Mouse (Mus musculus) midbrain, embryonic 12.5 days (tissue): ENCODE results near the gene Rsph6a. TPM values are rescaled to one million over a fixed set of nuclear protein-coding genes. Genes with fewer than 3 reads are reported as not detected.
A peak's percentile ranks its signal among the peaks of the same experiment; 100 is the strongest.

Experiments used
- ATAC-seq: fragments of 200-750 bp; cut with Nextera tagmentation; 2 replicates; pipeline ENCODE4 v1.8.0; 2017; ENCODE audit warnings: low read depth, moderate TSS enrichment, moderate library complexity; ENCODE audit not compliant: low FRiP score
- H3K27ac ChIP-seq: fragments of 300-500 bp; sonication (generic); replicated peaks from 2 replicates; pipeline ENCODE4 v1.5.1; 2016; ENCODE audit warnings: mild to moderate bottlenecking
- H3K27me3 ChIP-seq: fragments of 300-500 bp; sonication (generic); 2 replicates; pipeline ENCODE4 v1.6.1; 2016; ENCODE audit warnings: mild to moderate bottlenecking
- H3K36me3 ChIP-seq: fragments of 300-500 bp; sonication (generic); 2 replicates; pipeline ENCODE4 v1.6.1; 2016
- H3K4me1 ChIP-seq: fragments of 300-500 bp; sonication (generic); 2 replicates; pipeline ENCODE4 v1.6.1; 2016
- H3K4me2 ChIP-seq: fragments of 300-500 bp; sonication (generic); replicated peaks from 2 replicates; pipeline ENCODE4 v1.6.1; 2016; ENCODE audit warnings: mild to moderate bottlenecking, moderate library complexity
- H3K4me3 ChIP-seq: fragments of 300-500 bp; sonication (generic); 2 replicates; pipeline ENCODE4 v1.5.1; 2016; ENCODE audit warnings: mild to moderate bottlenecking
- H3K9ac ChIP-seq: fragments of 300-500 bp; sonication (generic); replicated peaks from 2 replicates; pipeline ENCODE4 v1.6.1; 2016; ENCODE audit warnings: mild to moderate bottlenecking, moderate library complexity
- H3K9me3 ChIP-seq: fragments of 300-500 bp; sonication (generic); 2 replicates; pipeline ENCODE4 v1.6.1; 2016; ENCODE audit warnings: mild to moderate bottlenecking
- WGBS: fragments of 180-500 bp; shearing (Covaris S2); methylation state at CpG from one replicate; pipeline ENCODE4 v1.1.7; 2016; 5-methylcytosine and 5-hydroxymethylcytosine counted together
- polyA plus RNA-seq: library from polyadenylated mRNA; unstranded; fragments of >200 nt; fragmentation: Nextera tagmentation; extraction: Ambion mirVana; gene quantifications from 2 replicates; pipeline ENCODE4 v1.2.1, GENCODE M21; 2016

Gene Rsph6a
- polyA plus RNA-seq, 1 experiment from 2014 or later, result not detected

GRCm38 (mm10) chr7:19095751-19096110, 41.2 kb downstream of the Rsph6a start:
- peak overlapping the region; percentile 85 for H3K9ac ChIP-seq
- peak overlapping the region; percentile 91 for H3K27ac ChIP-seq
- peaks cover 55% of the 10 kb centered on the region for H3K4me1 ChIP-seq
- ATAC-seq, result no peak
- H3K36me3 ChIP-seq, result peaks cover 16% of the 10 kb centered on the region
- peak overlapping the region; percentile 98 for H3K4me2 ChIP-seq
- H3K4me3 ChIP-seq, result peak overlapping the region; percentile 72
- no peaks in the 10 kb centered on the region for H3K9me3 ChIP-seq
- H3K27me3 ChIP-seq, result peaks cover 27% of the 10 kb centered on the region
- WGBS, result 0% methylated on average over 19 of the region's 19 CpGs

DNA sequence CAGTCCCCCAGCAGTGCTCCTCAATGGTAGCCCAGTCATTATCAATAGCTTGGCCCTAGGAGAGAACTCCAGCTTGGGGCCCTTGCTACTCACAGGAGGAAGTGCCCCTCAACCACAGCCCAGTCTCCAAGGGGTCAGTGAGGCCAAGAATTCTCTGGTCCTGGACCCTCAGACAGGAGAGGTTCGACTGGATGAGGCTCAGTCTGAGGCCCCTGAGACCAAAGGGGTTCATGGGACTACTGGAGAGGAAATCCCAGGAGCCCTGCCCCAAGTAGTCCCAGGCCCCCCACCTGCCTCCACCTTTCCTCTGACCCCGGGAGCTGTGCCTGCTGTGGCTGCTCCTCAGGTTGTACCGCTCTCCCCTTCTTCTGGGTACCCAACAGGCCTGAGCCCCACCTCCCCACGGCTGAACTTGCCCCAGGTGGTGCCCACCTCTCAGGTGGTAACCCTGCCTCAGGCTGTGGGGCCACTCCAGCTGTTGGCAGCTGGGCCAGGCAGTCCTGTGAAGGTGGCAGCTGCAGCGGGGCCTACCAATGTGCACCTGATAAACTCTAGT, 42.0 kb downstream of the Rsph6a start:
- H3K27me3 ChIP-seq, result peaks cover 19% of the 10 kb centered on the region
- H3K9me3 ChIP-seq, result no peaks in the 10 kb centered on the region
- H3K36me3 ChIP-seq, result peaks cover 9% of the 10 kb centered on the region
- H3K9ac ChIP-seq, result peak overlapping the region; percentile 85
- H3K4me2 ChIP-seq, result peak overlapping the region; percentile 98
- peaks cover 53% of the 10 kb centered on the region for H3K4me1 ChIP-seq
- no peak for ATAC-seq
- peak overlapping the region; percentile 72 for H3K4me3 ChIP-seq
- 60% methylated on average over 5 of the region's 5 CpGs for WGBS
- H3K27ac ChIP-seq, result 0 out of 2 replicates have a peak overlapping the region, but pooled peaks have one; percentile 25

DNA sequence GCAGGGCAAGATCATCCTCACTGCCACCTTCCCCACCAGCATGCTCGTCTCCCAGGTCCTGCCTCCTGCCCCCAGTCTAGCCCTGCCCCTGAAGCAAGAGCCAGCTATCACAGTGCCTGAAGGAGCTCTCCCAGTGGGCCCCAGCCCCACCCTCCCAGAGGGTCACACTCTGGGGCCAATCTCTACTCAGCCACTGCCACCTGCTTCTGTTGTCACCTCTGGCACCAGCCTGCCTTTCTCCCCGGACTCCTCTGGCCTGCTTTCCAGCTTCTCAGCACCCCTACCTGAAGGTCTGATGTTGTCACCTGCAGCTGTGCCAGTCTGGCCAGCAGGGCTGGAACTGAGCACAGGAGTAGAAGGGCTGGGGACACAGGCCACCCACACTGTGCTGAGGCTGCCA, 42.7 kb downstream of the Rsph6a start:
- Histone ChIP-seq H3K36me3 (peaks cover 5% of the 10 kb centered on the region; the same call in 1 of the 2 replicates), H3K4me1 (peaks cover 46% of the 10 kb centered on the region), H3K27ac (no peak overlapping the region), H3K27me3 (peaks cover 12% of the 10 kb centered on the region; the same call in 1 of the 2 replicates), H3K4me2 (no peak overlapping the region), H3K4me3 (no peak overlapping the region), H3K9me3 (no peaks in the 10 kb centered on the region), H3K9ac (no peak overlapping the region)
- WGBS, result 73% methylated on average over 2 of the region's 2 CpGs
- ATAC-seq, result no peak

- Histone ChIP-seq H3K4me1 (peaks cover 40% of the 10 kb centered on the region), H3K4me2 (no peak overlapping the region), H3K9me3 (no peaks in the 10 kb centered on the region), H3K9ac (no peak overlapping the region), H3K27me3 (peaks cover 12% of the 10 kb centered on the region; the same call in 1 of the 2 replicates), H3K4me3 (no peak overlapping the region), H3K27ac (no peak overlapping the region), H3K36me3 (peaks cover 5% of the 10 kb centered on the region; the same call in 1 of the 2 replicates)
- no peak for ATAC-seq
Observed at GRCm38 (mm10) chr7:19097863-19098262, 43.4 kb downstream of the Rsph6a start.

DNA sequence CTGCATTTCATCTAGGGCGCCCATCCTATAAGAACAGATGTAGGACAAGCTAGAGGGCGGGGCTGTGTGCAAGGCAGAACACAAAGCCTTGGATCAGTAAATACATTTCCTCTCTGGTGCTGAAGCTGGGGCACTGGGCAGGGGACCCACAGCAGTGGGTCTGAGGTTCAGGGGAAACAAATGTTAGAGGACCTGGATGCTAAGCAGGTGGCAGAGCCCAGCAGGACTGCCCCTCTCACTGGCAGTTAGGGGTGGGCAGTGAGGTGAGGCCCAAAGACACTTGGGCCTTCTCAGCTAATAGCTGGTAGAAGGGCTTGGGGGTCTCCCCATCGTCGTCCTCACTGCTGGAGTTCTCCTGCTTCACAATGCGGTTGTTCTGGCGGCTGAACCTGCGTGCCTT, 44.3 kb downstream of the Rsph6a start:
- H3K9ac ChIP-seq, result no peak overlapping the region
- 59% methylated on average over 7 of the region's 7 CpGs for WGBS
- no peak overlapping the region for H3K27ac ChIP-seq
- H3K4me1 ChIP-seq, result peaks cover 31% of the 10 kb centered on the region
- no peak for ATAC-seq
- no peaks in the 10 kb centered on the region for H3K9me3 ChIP-seq
- peaks cover 5% of the 10 kb centered on the region; the same call in 1 of the 2 replicates for H3K36me3 ChIP-seq
- H3K27me3 ChIP-seq, result peaks cover 12% of the 10 kb centered on the region; the same call in 1 of the 2 replicates
- no peak overlapping the region for H3K4me2 ChIP-seq
- H3K4me3 ChIP-seq, result no peak overlapping the region

- Histone ChIP-seq H3K27ac (no peak overlapping the region), H3K4me3 (no peak overlapping the region), H3K4me2 (no peak overlapping the region), H3K27me3 (0 out of 2 replicates have a peak, but pooled peaks cover 5% of the 10 kb centered on the region), H3K4me1 (peaks cover 19% of the 10 kb centered on the region), H3K9me3 (no peaks in the 10 kb centered on the region), H3K36me3 (peaks cover 5% of the 10 kb centered on the region; the same call in 1 of the 2 replicates), H3K9ac (no peak overlapping the region)
- WGBS, result 96% methylated on average over 1 of the region's 1 CpGs
- no peak for ATAC-seq
Observed at GRCm38 (mm10) chr7:19100290-19100689, 45.8 kb downstream of the Rsph6a start.

DNA sequence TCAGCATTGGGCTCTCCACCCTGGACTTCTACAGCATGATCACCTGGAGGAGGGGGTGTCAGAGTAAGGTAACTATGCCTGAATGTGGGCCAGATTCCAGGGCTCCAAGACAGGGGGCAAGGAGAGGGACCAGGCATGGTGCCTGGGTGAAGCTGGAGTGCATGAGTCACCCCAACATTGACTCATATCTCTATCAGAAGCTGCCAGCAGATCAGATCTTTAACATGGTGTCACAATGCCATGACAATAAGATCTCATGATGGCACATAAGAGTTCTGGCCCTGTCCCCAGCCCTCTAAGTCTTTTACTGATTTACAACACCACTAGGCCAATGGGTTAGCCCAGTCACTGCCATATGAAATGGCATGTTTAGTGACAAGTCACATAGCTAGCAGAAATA, 49.3 kb downstream of the Rsph6a start:
- no peak overlapping the region for H3K4me3 ChIP-seq
- no peak for ATAC-seq
- no peaks in the 10 kb centered on the region for H3K9me3 ChIP-seq
- H3K9ac ChIP-seq, result no peak overlapping the region
- no peaks in the 10 kb centered on the region for H3K36me3 ChIP-seq
- no peak overlapping the region for H3K4me2 ChIP-seq
- no peak overlapping the region for H3K27ac ChIP-seq
- H3K27me3 ChIP-seq, result no peaks in the 10 kb centered on the region
- H3K4me1 ChIP-seq, result no peaks in the 10 kb centered on the region

- Histone ChIP-seq H3K9me3 (no peaks in the 10 kb centered on the region), H3K4me3 (no peak overlapping the region), H3K9ac (no peak overlapping the region), H3K27me3 (no peaks in the 10 kb centered on the region), H3K4me2 (no peak overlapping the region), H3K36me3 (no peaks in the 10 kb centered on the region), H3K4me1 (no peaks in the 10 kb centered on the region), H3K27ac (no peak overlapping the region)
- WGBS, result 73% methylated on average over 2 of the region's 2 CpGs
- no peak for ATAC-seq
Observed at GRCm38 (mm10) chr7:19104486-19104885, 50.0 kb downstream of the Rsph6a start.

- Histone ChIP-seq H3K4me1 (no peaks in the 10 kb centered on the region), H3K4me3 (no peak overlapping the region), H3K27ac (no peak overlapping the region), H3K9me3 (no peaks in the 10 kb centered on the region), H3K36me3 (no peaks in the 10 kb centered on the region), H3K9ac (no peak overlapping the region), H3K4me2 (no peak overlapping the region), H3K27me3 (no peaks in the 10 kb centered on the region)
- 58% methylated on average over 3 of the region's 3 CpGs for WGBS
- no peak for ATAC-seq
Observed at GRCm38 (mm10) chr7:19107436-19107835, 52.9 kb downstream of the Rsph6a start.

DNA sequence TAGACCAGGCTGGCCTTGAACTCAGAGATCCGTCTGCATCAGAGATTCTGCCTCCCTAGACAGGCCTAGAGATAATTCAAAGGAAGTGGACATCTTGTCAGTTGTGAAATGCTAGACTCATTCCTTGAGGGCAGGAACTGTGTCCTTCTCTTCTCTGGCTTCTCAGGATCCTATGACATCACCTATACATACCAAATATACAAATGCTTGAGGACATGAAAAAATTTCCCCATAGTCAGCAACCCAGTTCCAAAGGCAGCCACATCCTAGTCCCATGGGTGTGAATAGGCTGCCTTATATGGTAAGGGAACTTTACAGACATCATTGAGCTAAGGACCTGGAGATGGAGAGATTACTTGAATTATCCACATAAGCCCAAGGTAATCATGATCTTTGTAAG, 55.1 kb downstream of the Rsph6a start:
- H3K4me2 ChIP-seq, result no peak overlapping the region
- no peak for ATAC-seq
- WGBS, result 89% methylated on average over 1 of the region's 1 CpGs

DNA sequence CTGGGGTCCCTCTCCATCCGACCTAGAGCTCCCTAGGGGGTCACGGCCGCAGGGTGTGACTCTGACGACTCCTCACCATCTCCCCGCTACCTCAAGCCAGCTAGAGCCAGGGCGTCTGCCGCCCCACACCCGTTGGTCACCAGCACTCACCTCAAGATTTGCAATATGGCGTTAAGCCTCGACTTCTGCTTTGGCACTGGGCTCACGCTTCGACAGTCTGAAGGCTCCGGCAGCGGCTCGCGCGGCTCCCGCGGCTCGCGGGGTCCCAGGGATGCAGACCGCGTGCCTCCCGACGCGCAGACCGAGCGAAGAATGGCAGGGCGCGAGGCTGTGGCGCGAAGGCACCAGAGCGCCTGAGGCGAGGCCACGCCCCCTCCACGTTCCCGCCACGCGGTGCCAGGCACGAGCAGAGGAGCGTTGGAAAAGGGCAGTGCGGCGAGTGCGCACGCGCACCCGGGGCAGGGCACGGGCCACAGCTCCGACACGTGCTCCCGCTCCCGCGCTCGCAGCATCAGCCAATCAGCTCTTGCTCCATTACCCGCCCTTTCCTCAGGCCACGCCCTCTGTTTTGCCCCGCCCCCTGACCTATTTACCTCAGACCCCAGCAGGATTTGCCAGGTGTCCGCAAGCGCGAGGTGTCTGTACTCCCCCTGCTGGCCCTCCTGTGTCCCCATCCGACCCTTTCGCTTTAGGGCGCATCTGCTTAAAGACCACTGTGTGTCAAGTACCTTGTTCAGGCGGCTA, 63.7 kb downstream of the Rsph6a start, which contains the start of gene Gm4969:
Gene Gm4969, minus strand, starts transcription at position 341 of the 744 bp plus-strand sequence.
- no peaks in the 10 kb centered on the region for H3K36me3 ChIP-seq
- ATAC-seq, result peak; percentile 3; the same call in 1 of the 2 replicates
- no peak within 1 kb of the TSS for H3K27ac ChIP-seq
- H3K9ac ChIP-seq, result no peak within 1 kb of the TSS
- H3K9me3 ChIP-seq, result no peaks in the 10 kb centered on the region
- peaks cover 19% of the 10 kb centered on the region for H3K4me1 ChIP-seq
- H3K4me2 ChIP-seq, result peak within 1 kb of the TSS; percentile 44
- H3K4me3 ChIP-seq, result peak within 1 kb of the TSS; percentile 27
- peaks cover 19% of the 10 kb centered on the region for H3K27me3 ChIP-seq
- WGBS, result 20% methylated on average over 63 of the region's 64 CpGs

More for the DNA sequence above, 55.1 kb downstream of the Rsph6a start:
- Histone ChIP-seq H3K9ac (no peak overlapping the region), H3K9me3 (no peaks in the 10 kb centered on the region), H3K4me3 (no peak overlapping the region), H3K4me1 (no peaks in the 10 kb centered on the region), H3K27me3 (no peaks in the 10 kb centered on the region), H3K36me3 (no peaks in the 10 kb centered on the region), H3K27ac (no peak overlapping the region)

DNA sequence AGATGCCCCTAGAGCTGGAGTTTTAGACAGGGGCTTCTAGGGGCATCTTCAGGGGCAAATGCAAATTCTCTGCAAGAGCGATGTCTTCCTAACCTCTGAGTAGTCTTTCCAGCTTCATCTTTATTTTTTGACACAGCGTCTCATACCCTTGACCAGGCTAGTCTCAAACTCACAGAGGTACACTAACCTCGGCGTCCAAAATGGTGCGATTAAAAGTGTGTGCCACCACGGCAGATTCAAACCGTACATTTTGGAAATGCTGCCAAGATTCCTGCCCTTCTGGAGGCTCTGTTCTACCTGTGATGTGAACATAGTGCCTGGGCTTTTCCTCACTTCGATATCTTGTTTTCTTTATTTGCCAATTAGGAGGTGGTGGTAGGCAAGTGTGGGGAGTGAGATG, 64.6 kb downstream of the Rsph6a start:
- Histone ChIP-seq H3K27me3 (peaks cover 19% of the 10 kb centered on the region), H3K9me3 (no peaks in the 10 kb centered on the region), H3K27ac (no peak overlapping the region), H3K4me3 (no peak overlapping the region), H3K36me3 (no peaks in the 10 kb centered on the region), H3K4me2 (no peak overlapping the region), H3K4me1 (peaks cover 19% of the 10 kb centered on the region), H3K9ac (no peak overlapping the region)
- 92% methylated on average over 8 of the region's 8 CpGs for WGBS
- ATAC-seq, result peak; percentile 1; the same call in 1 of the 2 replicates
